Mouse (Mus musculus) kidney, embryonic 16.5 days (tissue): ENCODE results near the gene Diras2. TPM values are rescaled to one million over a fixed set of nuclear protein-coding genes. Genes with fewer than 3 reads are reported as not detected.

Experiments used
- ATAC-seq: fragments of 200-750 bp; cut with Nextera tagmentation; 2 replicates; pipeline ENCODE4 v1.8.0; 2017; ENCODE audit warnings: moderate TSS enrichment; ENCODE audit not compliant: low FRiP score, low TSS enrichment
- H3K27ac ChIP-seq: fragments of 300-500 bp; sonication (generic); 2 replicates; pipeline ENCODE4 v1.5.1; 2014; ENCODE audit warnings: low read length
- H3K27me3 ChIP-seq: fragments of 300-500 bp; sonication (generic); 2 replicates; pipeline ENCODE4 v1.6.1; 2014; ENCODE audit warnings: low read length, control low read depth, mixed read lengths; ENCODE audit not compliant: insufficient read depth
- H3K36me3 ChIP-seq: fragments of 300-500 bp; sonication (generic); 2 replicates; pipeline ENCODE4 v1.6.1; 2014; ENCODE audit warnings: low read length, control low read depth, mixed read lengths; ENCODE audit not compliant: insufficient read depth
- H3K4me1 ChIP-seq: fragments of 300-500 bp; sonication (generic); 2 replicates; pipeline ENCODE4 v1.6.1; 2014; ENCODE audit warnings: low read length, control low read depth, mixed read lengths; ENCODE audit not compliant: insufficient read depth
- H3K4me2 ChIP-seq: fragments of 300-500 bp; sonication (generic); replicated peaks from 2 replicates; pipeline ENCODE4 v1.6.1; 2014; ENCODE audit warnings: low read depth, low read length
- H3K4me3 ChIP-seq: fragments of 300-500 bp; sonication (generic); 2 replicates; pipeline ENCODE4 v1.5.1; 2014; ENCODE audit warnings: mild to moderate bottlenecking, low read length
- H3K9ac ChIP-seq: fragments of 300-500 bp; sonication (generic); replicated peaks from 2 replicates; pipeline ENCODE4 v1.6.1; 2014; ENCODE audit warnings: low read length
- H3K9me3 ChIP-seq: fragments of 300-500 bp; sonication (generic); 2 replicates; pipeline ENCODE4 v1.6.1; 2016; ENCODE audit warnings: low read length, control low read depth
- WGBS: fragments of 180-500 bp; shearing (Covaris S2); extraction: QIAGEN DNeasy Blood & Tissue Kit; methylation state at CpG from one replicate; pipeline ENCODE4 v1.1.7; 2014; 5-methylcytosine and 5-hydroxymethylcytosine counted together
- polyA plus RNA-seq: library from polyadenylated mRNA; unstranded; fragments of >200 nt; fragmentation: Nextera tagmentation; extraction: Ambion mirVana; gene quantifications from 2 replicates; pipeline ENCODE4 v1.2.1, GENCODE M21; 2015

The Diras2 gene
- polyA plus RNA-seq, 1 experiment from 2014 or later = 0.25 TPM

GRCm38 (mm10) chr13:52554722-52555121, 23.6 kb upstream of the Diras2 start:
- Histone ChIP-seq H3K4me3 (no peak overlapping the region), H3K4me2 (no peak overlapping the region), H3K27ac (no peak overlapping the region), H3K27me3 (no peaks in the 10 kb centered on the region), H3K4me1 (no peaks in the 10 kb centered on the region), H3K9me3 (no peaks in the 10 kb centered on the region), H3K9ac (no peak overlapping the region), H3K36me3 (no peaks in the 10 kb centered on the region)
- ATAC-seq = no peak
- WGBS = 87% methylated on average over 9 of the region's 9 CpGs

- Histone ChIP-seq H3K4me1 (no peaks in the 10 kb centered on the region), H3K27ac (no peak overlapping the region), H3K9ac (no peak overlapping the region), H3K36me3 (no peaks in the 10 kb centered on the region), H3K4me2 (no peak overlapping the region), H3K9me3 (0 out of 2 replicates have a peak, but pooled peaks cover 5% of the 10 kb centered on the region), H3K4me3 (no peak overlapping the region), H3K27me3 (no peaks in the 10 kb centered on the region)
- no peak for ATAC-seq
- WGBS = 74% methylated on average over 9 of the region's 9 CpGs
Measured at GRCm38 (mm10) chr13:52552822-52553477, 21.9 kb upstream of the Diras2 start.

GRCm38 (mm10) chr13:52551275-52551674, 20.2 kb upstream of the Diras2 start:
- ATAC-seq = no peak
- Histone ChIP-seq H3K27ac (no peak overlapping the region), H3K9me3 (0 out of 2 replicates have a peak, but pooled peaks cover 5% of the 10 kb centered on the region), H3K27me3 (no peaks in the 10 kb centered on the region), H3K9ac (no peak overlapping the region), H3K4me1 (no peaks in the 10 kb centered on the region), H3K4me2 (no peak overlapping the region), H3K36me3 (no peaks in the 10 kb centered on the region), H3K4me3 (no peak overlapping the region)
- WGBS = 72% methylated on average over 9 of the region's 9 CpGs

- no peak overlapping the region for H3K9ac ChIP-seq
- 67% methylated on average over 5 of the region's 5 CpGs for WGBS
- no peaks in the 10 kb centered on the region for H3K36me3 ChIP-seq
- H3K4me3 ChIP-seq = no peak overlapping the region
- H3K27me3 ChIP-seq = no peaks in the 10 kb centered on the region
- H3K4me2 ChIP-seq = no peak overlapping the region
- no peak for ATAC-seq
- no peak overlapping the region for H3K27ac ChIP-seq
- H3K4me1 ChIP-seq = no peaks in the 10 kb centered on the region
- 0 out of 2 replicates have a peak, but pooled peaks cover 5% of the 10 kb centered on the region for H3K9me3 ChIP-seq
Measured at GRCm38 (mm10) chr13:52550690-52551193, 19.7 kb upstream of the Diras2 start.

GRCm38 (mm10) chr13:52546288-52546687, 15.2 kb upstream of the Diras2 start:
- H3K36me3 ChIP-seq = no peaks in the 10 kb centered on the region
- 77% methylated on average over 6 of the region's 6 CpGs for WGBS
- no peak overlapping the region for H3K9ac ChIP-seq

GRCm38 (mm10) chr13:52542636-52543035, 11.6 kb upstream of the Diras2 start:
- Histone ChIP-seq H3K27ac (no peak overlapping the region), H3K4me1 (no peaks in the 10 kb centered on the region), H3K4me2 (no peak overlapping the region), H3K36me3 (no peaks in the 10 kb centered on the region), H3K27me3 (no peaks in the 10 kb centered on the region), H3K9me3 (no peaks in the 10 kb centered on the region), H3K9ac (no peak overlapping the region), H3K4me3 (no peak overlapping the region)
- no peak for ATAC-seq
- WGBS = 72% methylated on average over 4 of the region's 4 CpGs

More at GRCm38 (mm10) chr13:52546288-52546687, 15.2 kb upstream of the Diras2 start:
- H3K4me1 ChIP-seq = no peaks in the 10 kb centered on the region
- no peak overlapping the region for H3K4me3 ChIP-seq
- H3K4me2 ChIP-seq = no peak overlapping the region
- H3K27ac ChIP-seq = no peak overlapping the region
- H3K9me3 ChIP-seq = 0 out of 2 replicates have a peak, but pooled peaks cover 5% of the 10 kb centered on the region
- ATAC-seq = no peak
- H3K27me3 ChIP-seq = no peaks in the 10 kb centered on the region

GRCm38 (mm10) chr13:52542036-52542526, 11.0 kb upstream of the Diras2 start:
- 77% methylated on average over 8 of the region's 8 CpGs for WGBS
- Histone ChIP-seq H3K27me3 (no peaks in the 10 kb centered on the region), H3K36me3 (no peaks in the 10 kb centered on the region), H3K4me2 (no peak overlapping the region), H3K9me3 (no peaks in the 10 kb centered on the region), H3K27ac (no peak overlapping the region), H3K4me3 (no peak overlapping the region), H3K9ac (no peak overlapping the region), H3K4me1 (no peaks in the 10 kb centered on the region)
- no peak for ATAC-seq

GRCm38 (mm10) chr13:52541385-52542035, 10.4 kb upstream of the Diras2 start:
- no peak overlapping the region for H3K4me2 ChIP-seq
- no peaks in the 10 kb centered on the region for H3K36me3 ChIP-seq
- ATAC-seq = no peak
- no peaks in the 10 kb centered on the region for H3K9me3 ChIP-seq
- H3K27ac ChIP-seq = no peak overlapping the region
- no peak overlapping the region for H3K4me3 ChIP-seq
- no peaks in the 10 kb centered on the region for H3K4me1 ChIP-seq
- no peak overlapping the region for H3K9ac ChIP-seq
- no peaks in the 10 kb centered on the region for H3K27me3 ChIP-seq
- WGBS = 68% methylated on average over 5 of the region's 5 CpGs

- H3K4me2 ChIP-seq = no peak overlapping the region
- WGBS = 80% methylated on average over 6 of the region's 6 CpGs
Measured at GRCm38 (mm10) chr13:52539461-52539860, 8.4 kb upstream of the Diras2 start.

More at GRCm38 (mm10) chr13:52539461-52539860, 8.4 kb upstream of the Diras2 start:
- no peak overlapping the region for H3K27ac ChIP-seq
- H3K27me3 ChIP-seq = 0 out of 2 replicates have a peak, but pooled peaks cover 3% of the 10 kb centered on the region
- no peaks in the 10 kb centered on the region for H3K36me3 ChIP-seq
- H3K4me3 ChIP-seq = no peak overlapping the region
- no peaks in the 10 kb centered on the region for H3K4me1 ChIP-seq
- ATAC-seq = no peak
- H3K9ac ChIP-seq = no peak overlapping the region
- H3K9me3 ChIP-seq = no peaks in the 10 kb centered on the region
